Mouse (Mus musculus) ES-E14 (cell line): ENCODE measurements at regions not wholly inside any gene's neighbourhood (a gene's known extent, or its start where the extent isn't known, plus 50 kb on each side); places are given as distances from the start of the nearest gene placed in this dataset.

Experiments
- DNase-seq: peaks from one replicate; pipeline ENCODE4 v3.0.0-alpha.2; 2013; ENCODE audit warnings: low read depth, low spot score
- H3K27ac ChIP-seq: 2 replicates; pipeline ENCODE4 v1.5.1; 2012; ENCODE audit warnings: low read depth, mild to moderate bottlenecking, low read length, moderate library complexity, mixed read lengths; ENCODE audit not compliant: poor library complexity, insufficient read depth, severe bottlenecking
- H3K36me3 ChIP-seq: 2 replicates; pipeline ENCODE4 v1.6.1; 2012; ENCODE audit warnings: mild to moderate bottlenecking, low read length, moderate library complexity, mixed read lengths; ENCODE audit not compliant: control insufficient read depth, poor library complexity, insufficient read depth, severe bottlenecking
- H3K4me1 ChIP-seq, 2 experiments: fragments of 150-350 bp in 1 of 2; sonication (generic) in 1 of 2; 2 replicates each; pipeline ENCODE4 v1.6.1; 2012; ENCODE audit warnings: low read length in 2 of 2, mild to moderate bottlenecking in 1 of 2, mixed read lengths in 1 of 2; ENCODE audit not compliant: control insufficient read depth in 2 of 2, insufficient read depth in 2 of 2, poor library complexity in 1 of 2
- H3K4me3 ChIP-seq, 2 experiments: fragments of 150-350 bp in 1 of 2; sonication (generic) in 1 of 2; 2 replicates each; pipeline ENCODE4 v1.5.1; 2012; ENCODE audit warnings: low read length in 2 of 2, low read depth in 1 of 2, mild to moderate bottlenecking in 1 of 2, mixed read lengths in 1 of 2; ENCODE audit not compliant: insufficient read depth in 1 of 2, poor library complexity in 1 of 2, severe bottlenecking in 1 of 2
- H3K9ac ChIP-seq: 2 replicates; pipeline ENCODE4 v1.6.1; 2012; ENCODE audit warnings: low read depth, mild to moderate bottlenecking, low read length, mixed read lengths; ENCODE audit not compliant: poor library complexity, insufficient read depth, severe bottlenecking
- H3K9me3 ChIP-seq: fragments of 150-350 bp; sonication (generic); 2 replicates; pipeline ENCODE4 v1.6.1; 2012; ENCODE audit warnings: low read depth, mild to moderate bottlenecking, low read length; ENCODE audit not compliant: control insufficient read depth, insufficient read depth
- CHD2 ChIP-seq: IDR thresholded peaks from 2 replicates; pipeline ENCODE4 v1.6.1; 2014; ENCODE audit warnings: mild to moderate bottlenecking, low read depth, low read length, inconsistent platforms
- HCFC1 ChIP-seq: IDR thresholded peaks from 2 replicates; pipeline ENCODE4 v1.6.1; 2012; ENCODE audit warnings: low read length, inconsistent platforms, borderline replicate concordance; ENCODE audit not compliant: insufficient read depth
- MAFK ChIP-seq: IDR thresholded peaks from 2 replicates; pipeline ENCODE4 v1.6.1; 2014; ENCODE audit warnings: mild to moderate bottlenecking, low read depth, low read length, inconsistent platforms; ENCODE audit not compliant: insufficient read depth
- ZC3H11A ChIP-seq: IDR thresholded peaks from 2 replicates; pipeline ENCODE4 v1.6.1; 2012; ENCODE audit warnings: low read depth, mild to moderate bottlenecking, inconsistent platforms, low read length, borderline replicate concordance
- ZNF384 ChIP-seq: IDR thresholded peaks from 2 replicates; pipeline ENCODE4 v1.6.1; 2012; ENCODE audit warnings: low read depth, low read length, inconsistent platforms
- in situ Hi-C, 2 experiments: fragments of 600-800 bp; cut with MboI; formaldehyde crosslinking; loops; one replicate each; pipeline ENCODE4 v1.15.1; 2025; ENCODE audit warnings: low sequenced_read_pairs in 2 of 2, inconsistent platforms in 1 of 2; ENCODE audit not compliant: unreplicated experiment in 2 of 2

- Histone ChIP-seq H3K27ac (no peak overlapping the region), H3K9ac (no peak overlapping the region), H3K36me3 (no peaks in the 10 kb centered on the region), H3K9me3 (no peaks in the 10 kb centered on the region), H3K4me3 (no peak overlapping the region), H3K4me1 (no peaks in the 10 kb centered on the region)
- no peak for DNase-seq
- TF ChIP-seq CHD2 (no peak), MAFK (no peak), HCFC1 (no peak), ZNF384 (no peak), ZC3H11A (no peak)
- in situ Hi-C loops: no loop called here
These were observed 180.3 kb downstream of the Btg1 start for GRCm38 (mm10) chr10:96797116-96797515.

- in situ Hi-C loops: no loop called here
- Histone ChIP-seq H3K9ac (no peak overlapping the region), H3K36me3 (no peaks in the 10 kb centered on the region), H3K9me3 (no peaks in the 10 kb centered on the region), H3K4me3 (no peak overlapping the region), H3K27ac (no peak overlapping the region), H3K4me1 (no peaks in the 10 kb centered on the region; a peak in 1 of 4 replicates)
- no peak for TF ChIP-seq ZNF384
- no peak for TF ChIP-seq HCFC1
- no peak for TF ChIP-seq CHD2
- TF ChIP-seq ZC3H11A: no peak
- no peak for TF ChIP-seq MAFK
- DNase-seq: no peak
These were observed 184.0 kb downstream of the Btg1 start for GRCm38 (mm10) chr10:96800801-96801200.

- no peaks in the 10 kb centered on the region for H3K9me3 ChIP-seq
- H3K36me3 ChIP-seq: no peaks in the 10 kb centered on the region
These were observed 187.4 kb downstream of the Btg1 start for GRCm38 (mm10) chr10:96804030-96804784.

GRCm38 (mm10) chr10:96806579-96806978 is 189.8 kb downstream of the Btg1 start:
- Histone ChIP-seq H3K4me3 (no peak overlapping the region), H3K36me3 (no peaks in the 10 kb centered on the region), H3K4me1 (no peaks in the 10 kb centered on the region; a peak in 1 of 4 replicates), H3K9me3 (no peaks in the 10 kb centered on the region), H3K27ac (no peak overlapping the region), H3K9ac (no peak overlapping the region)
- no peak for TF ChIP-seq ZC3H11A
- no peak for TF ChIP-seq ZNF384
- no peak for TF ChIP-seq CHD2
- in situ Hi-C loops: no loop called here
- no peak for DNase-seq

More at GRCm38 (mm10) chr10:96804030-96804784, 187.4 kb downstream of the Btg1 start:
- Histone ChIP-seq H3K4me3 (no peak overlapping the region), H3K4me1 (no peaks in the 10 kb centered on the region; a peak in 1 of 4 replicates), H3K9ac (no peak overlapping the region), H3K27ac (no peak overlapping the region)
- in situ Hi-C loops: no loop called here
- no peak for DNase-seq
- TF ChIP-seq HCFC1: no peak
- no peak for TF ChIP-seq ZNF384
- TF ChIP-seq CHD2: no peak
- no peak for TF ChIP-seq ZC3H11A
- TF ChIP-seq MAFK: no peak

GRCm38 (mm10) chr10:96821852-96822251 is 205.0 kb downstream of the Btg1 start:
- Histone ChIP-seq H3K9ac (no peak overlapping the region), H3K4me3 (no peak overlapping the region), H3K9me3 (no peaks in the 10 kb centered on the region), H3K27ac (no peak overlapping the region), H3K4me1 (no peaks in the 10 kb centered on the region), H3K36me3 (no peaks in the 10 kb centered on the region)
- in situ Hi-C loops: no loop called here
- no peak for DNase-seq
- TF ChIP-seq HCFC1 (no peak), MAFK (no peak), CHD2 (no peak), ZNF384 (no peak), ZC3H11A (no peak)
